Mouse (Mus musculus) liver, adult 2 months (tissue): Measurements from ENCODE around the gene Rpf2. TPM values are rescaled to one million over a fixed set of nuclear protein-coding genes. Genes with fewer than 3 reads are reported as not detected.

ENCODE experiments used
- DNase-seq: peaks from one replicate; pipeline ENCODE4 v3.0.0-alpha.2; 2011; ENCODE audit warnings: low read depth, low spot score; ENCODE audit errors: extremely low read depth
- H3K27ac ChIP-seq: fragments of 200-500 bp; replicated peaks from 2 replicates; pipeline ENCODE4 v1.5.1; 2012; ENCODE audit warnings: low read depth, mild to moderate bottlenecking, control low read depth, inconsistent platforms, low read length; ENCODE audit not compliant: insufficient read depth
- H3K27me3 ChIP-seq: fragments of 200-500 bp; 2 replicates; pipeline ENCODE4 v1.6.1; 2012; ENCODE audit warnings: mild to moderate bottlenecking, moderate library complexity, low read length, inconsistent platforms; ENCODE audit not compliant: control insufficient read depth, insufficient read depth
- H3K36me3 ChIP-seq: fragments of 200-500 bp; 2 replicates; pipeline ENCODE4 v1.6.1; 2012; ENCODE audit warnings: low read length, inconsistent platforms; ENCODE audit not compliant: control insufficient read depth, insufficient read depth
- H3K4me1 ChIP-seq: fragments of 200-500 bp; 2 replicates; pipeline ENCODE4 v1.6.1; 2011; ENCODE audit warnings: low read length; ENCODE audit not compliant: control insufficient read depth, insufficient read depth
- H3K4me3 ChIP-seq: fragments of 200-500 bp; 2 replicates; pipeline ENCODE4 v1.5.1; 2011; ENCODE audit warnings: low read depth, mild to moderate bottlenecking, control low read depth, low read length, moderate library complexity; ENCODE audit not compliant: insufficient read depth
- H3K79me2 ChIP-seq: fragments of 200-500 bp; 2 replicates; pipeline ENCODE4 v1.6.1; 2012; ENCODE audit warnings: inconsistent platforms, mild to moderate bottlenecking, low read length, moderate library complexity; ENCODE audit not compliant: control insufficient read depth, insufficient read depth
- H3K9ac ChIP-seq: fragments of 200-500 bp; 2 replicates; pipeline ENCODE4 v1.6.1; 2012; ENCODE audit warnings: low read depth, mild to moderate bottlenecking, control low read depth, inconsistent platforms, low read length
- CTCF ChIP-seq: fragments of 200-500 bp; IDR thresholded peaks from 2 replicates; pipeline ENCODE4 v1.5.1; 2011; ENCODE audit warnings: low read depth, low read length, control low read depth
- POLR2A ChIP-seq: fragments of 200-500 bp; IDR thresholded peaks from 2 replicates; pipeline ENCODE4 v1.6.1; 2011; ENCODE audit warnings: low read length, control low read depth; ENCODE audit not compliant: insufficient read depth; ENCODE audit errors: extremely low read depth
- WGBS: fragments of 180-500 bp; shearing (Covaris S2); methylation state at CpG from one replicate; pipeline ENCODE4 v1.1.7; 2018; 5-methylcytosine and 5-hydroxymethylcytosine counted together
- polyA plus RNA-seq: library from polyadenylated mRNA; depleted of rRNA; stranded (reverse); fragments of >200 nt; gene quantifications from 2 replicates; pipeline ENCODE4 v1.2.3, GENCODE M21; 2012
- total RNA-seq: library from RNA; depleted of rRNA; stranded (reverse); fragments of >200 nt; gene quantifications from 2 replicates; pipeline ENCODE4 v1.2.3, GENCODE M21; 2014

The Rpf2 gene
- total and polyA plus RNA-seq, 2 experiments: 1.7 to 11.2 TPM

DNA sequence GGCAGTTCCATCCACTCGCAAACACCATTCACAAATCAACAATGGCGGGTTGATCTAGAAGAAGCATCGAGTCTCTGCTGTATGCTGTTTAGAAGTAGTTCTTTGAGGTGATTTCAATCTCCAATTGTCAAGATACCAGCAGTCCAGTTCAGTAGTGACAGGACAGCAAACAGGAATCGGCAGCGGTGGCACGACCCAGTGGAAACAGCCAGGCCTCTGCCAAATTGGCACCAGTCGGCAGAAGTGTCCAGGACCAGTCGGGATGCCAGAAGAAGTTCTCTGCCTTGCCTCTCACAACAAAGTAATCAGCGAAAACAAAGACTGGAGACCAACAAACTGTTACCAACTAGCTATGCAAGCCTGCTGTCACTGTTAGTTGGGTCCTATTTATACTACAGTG is 36.8 kb upstream of the Rpf2 start:
- peaks cover 11% of the 10 kb centered on the region for H3K36me3 ChIP-seq
- no peaks in the 10 kb centered on the region for H3K4me1 ChIP-seq
- WGBS: 58% methylated on average over 9 of the region's 9 CpGs
- peak; percentile 53 for DNase-seq
- no peak overlapping the region for H3K9ac ChIP-seq
- TF ChIP-seq POLR2A (no peak), CTCF (no peak)
- no peaks in the 10 kb centered on the region for H3K27me3 ChIP-seq
- no peak overlapping the region for H3K27ac ChIP-seq
- no peaks in the 10 kb centered on the region for H3K79me2 ChIP-seq
- no peak overlapping the region for H3K4me3 ChIP-seq

GRCm38 (mm10) chr10:40281565-40281964 is 34.7 kb upstream of the Rpf2 start:
- H3K27ac ChIP-seq: no peak overlapping the region
- no peaks in the 10 kb centered on the region for H3K79me2 ChIP-seq
- no peak for DNase-seq
- H3K4me1 ChIP-seq: no peaks in the 10 kb centered on the region
- H3K9ac ChIP-seq: no peak overlapping the region
- no peak overlapping the region for H3K4me3 ChIP-seq
- WGBS: 96% methylated on average over 2 of the region's 2 CpGs
- no peak for TF ChIP-seq POLR2A
- peaks cover 8% of the 10 kb centered on the region for H3K36me3 ChIP-seq
- no peaks in the 10 kb centered on the region for H3K27me3 ChIP-seq

GRCm38 (mm10) chr10:40278317-40278716 is 31.5 kb upstream of the Rpf2 start:
- TF ChIP-seq CTCF: no peak
- no peak for TF ChIP-seq POLR2A
- 72% methylated on average over 5 of the region's 5 CpGs for WGBS
- no peak overlapping the region for H3K4me3 ChIP-seq
- H3K36me3 ChIP-seq: no peaks in the 10 kb centered on the region
- H3K27me3 ChIP-seq: no peaks in the 10 kb centered on the region
- no peak for DNase-seq
- H3K4me1 ChIP-seq: no peaks in the 10 kb centered on the region
- no peaks in the 10 kb centered on the region for H3K79me2 ChIP-seq
- no peak overlapping the region for H3K27ac ChIP-seq
- no peak overlapping the region for H3K9ac ChIP-seq

- no peak overlapping the region for H3K9ac ChIP-seq
- no peaks in the 10 kb centered on the region for H3K4me1 ChIP-seq
- H3K27ac ChIP-seq: no peak overlapping the region
- H3K27me3 ChIP-seq: no peaks in the 10 kb centered on the region
- TF ChIP-seq CTCF (no peak), POLR2A (no peak)
- no peaks in the 10 kb centered on the region for H3K36me3 ChIP-seq
- 78% methylated on average over 7 of the region's 7 CpGs for WGBS
- DNase-seq: no peak
- no peak overlapping the region for H3K4me3 ChIP-seq
- no peaks in the 10 kb centered on the region for H3K79me2 ChIP-seq
These were observed 29.2 kb upstream of the Rpf2 start for GRCm38 (mm10) chr10:40275991-40276390.

GRCm38 (mm10) chr10:40273938-40274337 is 27.1 kb upstream of the Rpf2 start:
- H3K9ac ChIP-seq: no peak overlapping the region
- TF ChIP-seq POLR2A: no peak
- H3K4me3 ChIP-seq: no peak overlapping the region
- no peak for DNase-seq
- 79% methylated on average over 5 of the region's 5 CpGs for WGBS
- no peaks in the 10 kb centered on the region for H3K4me1 ChIP-seq
- no peaks in the 10 kb centered on the region for H3K36me3 ChIP-seq
- H3K27ac ChIP-seq: no peak overlapping the region
- H3K27me3 ChIP-seq: no peaks in the 10 kb centered on the region
- no peaks in the 10 kb centered on the region for H3K79me2 ChIP-seq

- TF ChIP-seq POLR2A: no peak
These were observed 24.4 kb upstream of the Rpf2 start for GRCm38 (mm10) chr10:40271216-40271615.

More at GRCm38 (mm10) chr10:40271216-40271615, 24.4 kb upstream of the Rpf2 start:
- 96% methylated on average over 3 of the region's 3 CpGs for WGBS
- no peak overlapping the region for H3K27ac ChIP-seq
- H3K4me1 ChIP-seq: no peaks in the 10 kb centered on the region
- no peaks in the 10 kb centered on the region for H3K27me3 ChIP-seq
- H3K4me3 ChIP-seq: no peak overlapping the region
- DNase-seq: no peak
- no peaks in the 10 kb centered on the region for H3K36me3 ChIP-seq
- no peaks in the 10 kb centered on the region for H3K79me2 ChIP-seq
- H3K9ac ChIP-seq: no peak overlapping the region
